Mouse (Mus musculus): Measurements from ENCODE around the gene Adamtsl4.

- TF ChIP-seq CTCF (IDR thresholded peaks at IDR 0.05; ENCODE audit: low read depth): no peak
- TF ChIP-seq EP300 (IDR thresholded peaks at IDR 0.05; ENCODE audit: low read depth): no peak; the same call in 1 of the 2 replicates
These were observed 28.6 kb downstream of the Adamtsl4 start for GRCm38 (mm10) chr3:95658868-95659712.
